Mouse (Mus musculus): ENCODE results near the gene Fyb2. TPM values are rescaled to one million over a fixed set of nuclear protein-coding genes. Genes with fewer than 3 reads are reported as not detected.

Gene Fyb2
- total and polyA plus RNA-seq, 3 experiments = 0.11 TPM; not detected in 2

DNA sequence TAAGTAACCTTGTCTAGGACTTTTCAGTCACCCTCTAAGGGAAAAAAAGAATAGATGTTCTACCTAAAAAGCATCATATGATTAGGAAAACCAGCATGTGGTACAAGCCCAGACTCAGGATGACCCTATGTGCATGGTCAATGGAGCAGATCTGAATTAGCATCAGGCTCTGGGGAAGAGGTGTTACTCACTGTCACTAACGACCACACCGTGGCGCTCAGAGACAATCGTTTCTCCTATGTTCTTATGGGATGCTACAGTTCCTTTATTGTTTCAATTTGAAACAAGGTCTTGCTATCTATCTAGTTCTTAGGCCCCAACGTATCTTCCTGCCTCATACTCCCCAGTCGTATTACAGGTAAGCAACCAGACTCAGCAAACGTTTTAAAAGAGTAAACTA is 119.9 kb downstream of the Fyb2 start:
- Histone ChIP-seq H3K4me1 (ENCODE audit: insufficient read depth, low read depth, low read length) (no peaks in the 10 kb centered on the region), H3K36me3 (replicated peaks) (no peaks in the 10 kb centered on the region), H3K27me3 (ENCODE audit: insufficient read depth, low read length) (no peaks in the 10 kb centered on the region), H3K4me3 (ENCODE audit: low read depth, low read length) (no peak overlapping the region), H3K9me3 (replicated peaks) (peaks cover 8% of the 10 kb centered on the region)
- no peak for TF ChIP-seq POLR2AphosphoS5 (IDR thresholded peaks at IDR 0.05; ENCODE audit: insufficient replicate concordance, low read depth, low read length)
- no peak for TF ChIP-seq CTCF (IDR thresholded peaks at IDR 0.05; ENCODE audit: low read depth, low read length)
- no peak for TF ChIP-seq GATA2 (IDR thresholded peaks at IDR 0.05; ENCODE audit: borderline replicate concordance, low read depth, low read length)
- no peak for TF ChIP-seq GATA1 (IDR thresholded peaks at IDR 0.05; ENCODE audit: borderline replicate concordance, low read length)
- TF ChIP-seq TAL1 (conservative IDR thresholded peaks at IDR 0.05; ENCODE audit: low read depth, low read length) = no peak
- ATAC-seq (ENCODE audit: extremely low read depth, insufficient number of reproducible peaks, low FRiP score, poor library complexity, severe bottlenecking) = no peak
- no peak for DNase-seq (ENCODE audit: low spot score)

DNA sequence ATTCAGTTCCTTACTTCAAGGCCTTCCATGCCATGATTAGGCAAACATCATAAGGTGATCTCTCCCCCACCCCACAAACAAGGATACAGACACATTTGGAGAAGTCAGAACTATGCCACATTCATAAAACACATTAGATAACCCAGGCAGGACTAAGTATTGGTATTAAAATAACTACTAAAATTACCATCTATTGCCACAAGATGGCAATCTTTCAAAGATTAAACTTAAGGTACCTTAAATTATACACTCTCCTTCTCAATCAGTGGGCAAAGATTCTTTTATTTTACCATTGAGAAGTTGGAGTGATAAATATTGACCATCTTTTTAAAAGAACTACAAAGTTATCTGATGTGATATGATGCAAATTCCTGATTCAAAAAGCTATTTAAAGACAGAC is 121.0 kb downstream of the Fyb2 start:
- DNase-seq (ENCODE audit: low spot score) = no peak
- Histone ChIP-seq H3K4me1 (ENCODE audit: insufficient read depth, low read depth, low read length) (no peaks in the 10 kb centered on the region), H3K4me3 (ENCODE audit: low read depth, low read length) (no peak overlapping the region), H3K9me3 (replicated peaks) (peaks cover 12% of the 10 kb centered on the region), H3K27me3 (ENCODE audit: insufficient read depth, low read length) (no peaks in the 10 kb centered on the region), H3K36me3 (replicated peaks) (no peaks in the 10 kb centered on the region)
- TF ChIP-seq GATA2 (IDR thresholded peaks at IDR 0.05; ENCODE audit: borderline replicate concordance, low read depth, low read length) = no peak
- no peak for TF ChIP-seq GATA1 (IDR thresholded peaks at IDR 0.05; ENCODE audit: borderline replicate concordance, low read length)
- no peak for TF ChIP-seq TAL1 (conservative IDR thresholded peaks at IDR 0.05; ENCODE audit: low read depth, low read length)
- no peak for TF ChIP-seq POLR2AphosphoS5 (IDR thresholded peaks at IDR 0.05; ENCODE audit: insufficient replicate concordance, low read depth, low read length)
- TF ChIP-seq CTCF (IDR thresholded peaks at IDR 0.05; ENCODE audit: low read depth, low read length) = no peak
- ATAC-seq (ENCODE audit: extremely low read depth, insufficient number of reproducible peaks, low FRiP score, poor library complexity, severe bottlenecking) = no peak

DNA sequence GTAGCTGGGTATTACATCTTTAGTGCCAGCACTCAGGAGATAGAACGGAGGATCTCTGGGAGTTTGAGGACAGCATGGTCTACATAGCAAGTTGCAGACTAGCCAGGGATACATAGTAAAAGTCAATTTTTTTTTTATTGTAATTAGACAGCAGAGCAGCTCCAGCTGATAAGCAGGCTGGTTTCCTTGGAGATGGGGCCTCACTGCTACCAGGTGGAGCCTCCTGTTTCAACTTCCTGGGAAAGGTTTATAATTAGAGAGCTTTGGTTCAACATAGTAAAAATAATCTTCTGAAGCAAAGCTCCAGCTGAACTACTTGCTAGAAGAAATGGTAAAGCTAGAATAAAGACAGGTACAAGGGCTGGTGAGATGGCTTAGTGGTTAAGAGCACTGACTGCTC is 136.8 kb downstream of the Fyb2 start:
- no peaks in the 10 kb centered on the region for H3K36me3 ChIP-seq (replicated peaks)
- H3K4me3 ChIP-seq (ENCODE audit: low read depth, low read length) = no peak overlapping the region
- TF ChIP-seq TAL1 (conservative IDR thresholded peaks at IDR 0.05; ENCODE audit: low read depth, low read length) (no peak), POLR2AphosphoS5 (IDR thresholded peaks at IDR 0.05; ENCODE audit: insufficient replicate concordance, low read depth, low read length) (no peak), CTCF (IDR thresholded peaks at IDR 0.05; ENCODE audit: low read depth, low read length) (no peak), GATA2 (IDR thresholded peaks at IDR 0.05; ENCODE audit: borderline replicate concordance, low read depth, low read length) (no peak), GATA1 (IDR thresholded peaks at IDR 0.05; ENCODE audit: borderline replicate concordance, low read length) (no peak)
- ATAC-seq (ENCODE audit: extremely low read depth, insufficient number of reproducible peaks, low FRiP score, poor library complexity, severe bottlenecking) = no peak
- peaks cover 22% of the 10 kb centered on the region for H3K9me3 ChIP-seq (replicated peaks)
- H3K27me3 ChIP-seq (ENCODE audit: insufficient read depth, low read length) = no peaks in the 10 kb centered on the region
- H3K4me1 ChIP-seq (ENCODE audit: insufficient read depth, low read depth, low read length) = no peaks in the 10 kb centered on the region
- no peak for DNase-seq (ENCODE audit: low spot score)

DNA sequence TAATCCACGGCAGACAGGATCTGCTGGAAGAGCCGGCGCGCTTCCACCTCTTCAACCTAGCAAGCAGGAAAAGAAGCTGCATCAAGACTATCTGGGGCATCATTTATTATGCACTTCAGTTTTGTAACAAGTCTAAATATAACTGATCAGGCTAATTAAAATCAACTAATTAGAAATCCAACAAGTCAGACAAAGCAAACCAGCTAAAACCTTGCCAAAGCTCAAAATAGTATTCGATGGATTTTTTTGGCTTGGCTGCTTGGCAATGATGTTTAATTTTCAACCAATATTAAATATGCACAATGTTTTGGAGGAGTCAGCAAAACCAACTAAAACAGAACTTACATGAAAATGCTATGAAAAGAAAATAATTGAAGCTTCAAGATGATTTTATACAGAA is 138.0 kb downstream of the Fyb2 start:
- Histone ChIP-seq H3K36me3 (replicated peaks) (no peaks in the 10 kb centered on the region), H3K9me3 (replicated peaks) (peaks cover 14% of the 10 kb centered on the region), H3K27me3 (ENCODE audit: insufficient read depth, low read length) (no peaks in the 10 kb centered on the region), H3K4me1 (ENCODE audit: insufficient read depth, low read depth, low read length) (no peaks in the 10 kb centered on the region), H3K4me3 (ENCODE audit: low read depth, low read length) (no peak overlapping the region)
- TF ChIP-seq TAL1 (conservative IDR thresholded peaks at IDR 0.05; ENCODE audit: low read depth, low read length) (no peak), GATA2 (IDR thresholded peaks at IDR 0.05; ENCODE audit: borderline replicate concordance, low read depth, low read length) (no peak), POLR2AphosphoS5 (IDR thresholded peaks at IDR 0.05; ENCODE audit: insufficient replicate concordance, low read depth, low read length) (no peak), GATA1 (IDR thresholded peaks at IDR 0.05; ENCODE audit: borderline replicate concordance, low read length) (no peak), CTCF (IDR thresholded peaks at IDR 0.05; ENCODE audit: low read depth, low read length) (no peak)
- no peak for ATAC-seq (ENCODE audit: extremely low read depth, insufficient number of reproducible peaks, low FRiP score, poor library complexity, severe bottlenecking)
- DNase-seq (ENCODE audit: low spot score) = no peak

Other genes with a start within 250 kb of the Fyb2 start
- gene C8b, start 147.1 kb upstream of the Fyb2 start, total RNA-seq (2014; fragmentation: Nextera tagmentation) = not detected in 2 replicates
- 0.16 TPM in 1 of 2 replicates, not detected in the other for gene C8b, start 147.1 kb upstream of the Fyb2 start, total RNA-seq (2017)
- not detected in 2 replicates for gene C8b, start 147.1 kb upstream of the Fyb2 start, polyA plus RNA-seq (2012)
- gene Gm17662, start 56.1 kb upstream of the Fyb2 start, total RNA-seq (2014; fragmentation: Nextera tagmentation) = not detected in 2 replicates
- gene Gm17662, start 56.1 kb upstream of the Fyb2 start, total RNA-seq (2017) = not detected in 2 replicates
- not detected in 2 replicates for gene Gm17662, start 56.1 kb upstream of the Fyb2 start, polyA plus RNA-seq (2012)
- not detected in 2 replicates for gene C8a, start 37.1 kb upstream of the Fyb2 start, total RNA-seq (2014; fragmentation: Nextera tagmentation)
- gene C8a, start 37.1 kb upstream of the Fyb2 start, total RNA-seq (2017) = not detected in 2 replicates
- not detected in 2 replicates for gene C8a, start 37.1 kb upstream of the Fyb2 start, polyA plus RNA-seq (2012)
- gene Prkaa2, start 196.4 kb downstream of the Fyb2 start, total RNA-seq (2014; fragmentation: Nextera tagmentation) = not detected in 2 replicates
- 0.11 TPM in 1 of 2 replicates, not detected in the other for gene Prkaa2, start 196.4 kb downstream of the Fyb2 start, total RNA-seq (2017)
- not detected in 2 replicates for gene Prkaa2, start 196.4 kb downstream of the Fyb2 start, polyA plus RNA-seq (2012)
- not detected in 2 replicates for gene Plpp3, start 243.9 kb downstream of the Fyb2 start, total RNA-seq (2014; fragmentation: Nextera tagmentation)
- gene Plpp3, start 243.9 kb downstream of the Fyb2 start, total RNA-seq (2017) = 0.06 TPM in 1 of 2 replicates, not detected in the other
- gene Plpp3, start 243.9 kb downstream of the Fyb2 start, polyA plus RNA-seq (2012) = not detected in 2 replicates